Mouse (Mus musculus) gastrocnemius, adult 2 months (tissue): ENCODE results near the gene Ssc4d. TPM values are rescaled to one million over a fixed set of nuclear protein-coding genes. Genes with fewer than 3 reads are reported as not detected.
A peak's percentile ranks its signal among the peaks of the same experiment; 100 is the strongest.

Source experiments
- DNase-seq: peaks from one replicate; pipeline ENCODE4 v3.0.0; 2022
- H3K27ac ChIP-seq: fragments of 200-600 bp; 2 replicates; pipeline ENCODE4 v1.8.1; 2022; ENCODE audit warnings: mild to moderate bottlenecking
- H3K4me3 ChIP-seq: fragments of 200-600 bp; 2 replicates; pipeline ENCODE4 v1.8.1; 2022; ENCODE audit warnings: mild to moderate bottlenecking, moderate library complexity
- CTCF ChIP-seq: fragments of 200-600 bp; IDR thresholded peaks from 2 replicates; pipeline ENCODE4 v1.8.1; 2022; ENCODE audit warnings: antibody characterized with exemption, mild to moderate bottlenecking, moderate library complexity
- intact Hi-C: fragments of 180-260 bp; cut with DNase I; formaldehyde crosslinking; loops from one replicate; pipeline ENCODE4 v1.15.1; 2025
- total RNA-seq, 2 experiments: library from RNA; stranded (reverse); gene quantifications; 2 replicates each; pipeline ENCODE4 v1.2.3; 2021

Ssc4d gene
- total RNA-seq, 2 experiments from 2014 or later: 0.22 to 0.59 TPM

GRCm38 (mm10) chr5:135994725-135995687, 20.7 kb upstream of the Ssc4d start, which contains the start of gene Dtx2:
TSS of gene Dtx2 (plus strand) at chr5:135994800.
- Histone ChIP-seq H3K4me3 (peak within 1 kb of the TSS; percentile 79), H3K27ac (peak within 1 kb of the TSS; percentile 96)
- intact Hi-C loops: no loop called here
- TF ChIP-seq CTCF: peak; percentile 52
- peak; percentile 92 for DNase-seq

- no peak for DNase-seq
- no peak overlapping the region for H3K27ac ChIP-seq
- peak overlapping the region; percentile 79 for H3K4me3 ChIP-seq
- intact Hi-C loops: no loop called here
- TF ChIP-seq CTCF: no peak
Measured at GRCm38 (mm10) chr5:135994335-135994724, 20.0 kb upstream of the Ssc4d start.

GRCm38 (mm10) chr5:135993381-135993965, 19.1 kb upstream of the Ssc4d start:
- Histone ChIP-seq H3K4me3 (no peak overlapping the region), H3K27ac (no peak overlapping the region)
- DNase-seq: no peak
- intact Hi-C loops: no loop called here
- TF ChIP-seq CTCF: no peak

GRCm38 (mm10) chr5:135990601-135991000, 16.3 kb upstream of the Ssc4d start:
- TF ChIP-seq CTCF: no peak
- intact Hi-C loops: no loop called here
- Histone ChIP-seq H3K4me3 (no peak overlapping the region), H3K27ac (no peak overlapping the region)
- no peak for DNase-seq

GRCm38 (mm10) chr5:135987248-135987647, 12.9 kb upstream of the Ssc4d start:
- DNase-seq: no peak
- H3K4me3 ChIP-seq: no peak overlapping the region
- H3K27ac ChIP-seq: no peak overlapping the region
- intact Hi-C loops: no loop called here
- peak; percentile 29; the same call in 1 of the 2 replicates for TF ChIP-seq CTCF

GRCm38 (mm10) chr5:135984546-135985044, 10.3 kb upstream of the Ssc4d start:
- no peak for TF ChIP-seq CTCF
- DNase-seq: no peak
- no peak overlapping the region for H3K4me3 ChIP-seq
- H3K27ac ChIP-seq: no peak overlapping the region
- intact Hi-C loops: loop anchor here (5.0 kb wide), 1 partner anchor 43 kb away; no protein-coding TSS in a partner anchor

- peak; percentile 77 for DNase-seq
- TF ChIP-seq CTCF: peak; percentile 95
- Histone ChIP-seq H3K27ac (no peak overlapping the region), H3K4me3 (peak overlapping the region; percentile 49)
- intact Hi-C loops: loop anchor here (1.0 to 5.0 kb wide), 2 partner anchors 45 to 79 kb away; no protein-coding TSS in a partner anchor
Measured at GRCm38 (mm10) chr5:135982398-135982797, 8.1 kb upstream of the Ssc4d start.

GRCm38 (mm10) chr5:135979904-135980303, 5.6 kb upstream of the Ssc4d start, which contains the start of gene Zp3:
TSS of gene Zp3 (plus strand) at chr5:135980099.
- no peak within 1 kb of the TSS for H3K27ac ChIP-seq
- no peak for DNase-seq
- no peak within 1 kb of the TSS for H3K4me3 ChIP-seq
- intact Hi-C loops: loop anchor here (5.0 kb wide), 1 partner anchor 47 kb away; no protein-coding TSS in a partner anchor
- TF ChIP-seq CTCF: no peak

GRCm38 (mm10) chr5:135979381-135979780, 5.0 kb upstream of the Ssc4d start:
- no peak for TF ChIP-seq CTCF
- intact Hi-C loops: no loop called here
- Histone ChIP-seq H3K27ac (no peak overlapping the region), H3K4me3 (no peak overlapping the region)
- no peak for DNase-seq

GRCm38 (mm10) chr5:135975893-135976668, 1.8 kb upstream of the Ssc4d start:
- intact Hi-C loops: no loop called here
- TF ChIP-seq CTCF: no peak
- no peak overlapping the region for H3K27ac ChIP-seq

GRCm38 (mm10) chr5:135971876-135972275, 2.5 kb downstream of the Ssc4d start:
- DNase-seq: no peak
- TF ChIP-seq CTCF: no peak
- intact Hi-C loops: no loop called here
- Histone ChIP-seq H3K27ac (no peak overlapping the region), H3K4me3 (no peak overlapping the region)

More at GRCm38 (mm10) chr5:135975893-135976668, 1.8 kb upstream of the Ssc4d start:
- no peak overlapping the region for H3K4me3 ChIP-seq
- no peak for DNase-seq

- no peak overlapping the region for H3K27ac ChIP-seq
- no peak for TF ChIP-seq CTCF
- no peak overlapping the region for H3K4me3 ChIP-seq
- intact Hi-C loops: no loop called here
- DNase-seq: no peak
Measured at GRCm38 (mm10) chr5:135970247-135970646, 4.1 kb downstream of the Ssc4d start.
